Mouse (Mus musculus) C2C12 (cell line): Measurements from ENCODE around the gene Ube2l3. TPM values are rescaled to one million over a fixed set of nuclear protein-coding genes. Genes with fewer than 3 reads are reported as not detected.

Experiments
- H3K27me3 ChIP-seq: one replicate; pipeline ENCODE4 v1.6.1; 2011; ENCODE audit not compliant: control insufficient read depth, insufficient read depth, insufficient read length
- H3K36me3 ChIP-seq: one replicate; pipeline ENCODE4 v1.6.1; 2011; ENCODE audit not compliant: control insufficient read depth, insufficient read depth
- H3K4me3 ChIP-seq: one replicate; pipeline ENCODE4 v1.5.1; 2011; ENCODE audit warnings: mild to moderate bottlenecking, control low read depth; ENCODE audit not compliant: poor library complexity, insufficient read depth, severe bottlenecking
- H3K79me2 ChIP-seq: one replicate; pipeline ENCODE4 v1.6.1; 2011; ENCODE audit not compliant: control insufficient read depth, insufficient read depth
- H3K79me3 ChIP-seq: one replicate; pipeline ENCODE4 v1.6.1; 2011; ENCODE audit warnings: low read depth, control low read depth
- H3ac ChIP-seq: one replicate; pipeline ENCODE3; 2011; ENCODE audit warnings: low read depth; ENCODE audit not compliant: control insufficient read depth, insufficient read length
- CEBPB ChIP-seq: IDR thresholded peaks from one replicate; pipeline ENCODE4 v1.6.1; 2011; ENCODE audit warnings: low read depth, mild to moderate bottlenecking, control low read depth, moderate library complexity
- CTCF ChIP-seq: IDR thresholded peaks from one replicate; pipeline ENCODE4 v1.5.1; 2011; ENCODE audit not compliant: control insufficient read depth, insufficient read depth, insufficient read length
- FOSL1 ChIP-seq: IDR thresholded peaks from one replicate; pipeline ENCODE4 v1.8.0; 2011; ENCODE audit warnings: mild to moderate bottlenecking, low read length; ENCODE audit not compliant: poor library complexity, insufficient read depth, severe bottlenecking
- MAX ChIP-seq: IDR thresholded peaks from one replicate; pipeline ENCODE4 v1.6.1; 2011; ENCODE audit warnings: mild to moderate bottlenecking, control low read depth
- MYOD1 ChIP-seq: IDR thresholded peaks from one replicate; pipeline ENCODE4 v1.6.1; 2011; ENCODE audit warnings: low read depth; ENCODE audit not compliant: control insufficient read depth, insufficient read length
- MYOG ChIP-seq: IDR thresholded peaks from one replicate; pipeline ENCODE4 v1.6.1; 2011; ENCODE audit not compliant: control insufficient read depth, insufficient read length; ENCODE audit errors: extremely low read depth
- USF1 ChIP-seq: IDR thresholded peaks from one replicate; pipeline ENCODE4 v1.6.1; 2011; ENCODE audit warnings: low read depth, mild to moderate bottlenecking, control low read depth, moderate library complexity
- polyA plus RNA-seq: library from polyadenylated mRNA; unstranded; fragments of >200 nt; fragmentation: generic; extraction: Trizol; gene quantifications from one replicate; pipeline ENCODE4 v1.2.1, GENCODE M21; 2012; ENCODE audit warnings: missing spikeins

The Ube2l3 gene
- polyA plus RNA-seq, 1 experiment, result 135 TPM

DNA sequence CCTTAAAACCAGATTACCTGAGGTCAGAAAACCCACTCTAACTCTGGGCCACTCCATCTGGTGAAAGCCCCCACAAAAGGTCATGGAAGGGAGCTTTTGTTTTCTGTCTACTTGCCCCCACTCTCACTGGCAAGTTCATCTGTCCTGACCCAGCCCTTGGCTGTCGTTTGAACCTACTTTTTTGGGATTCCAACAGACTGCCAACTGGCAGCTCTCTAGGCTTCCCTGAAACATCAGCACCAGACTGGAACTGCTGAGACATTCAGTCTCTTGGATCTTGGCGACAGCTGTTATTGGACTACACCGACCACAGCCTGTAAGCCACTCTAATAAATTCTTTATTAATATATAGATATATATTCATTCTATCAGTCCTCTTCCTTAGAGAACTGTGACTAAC is 19.4 kb downstream of the Ube2l3 start:
- H3K79me2 ChIP-seq, result peaks cover 100% of the 10 kb centered on the region
- TF ChIP-seq CEBPB (no peak), FOSL1 (no peak), MYOG (no peak), USF1 (no peak), MAX (no peak)
- no peak overlapping the region for H3ac ChIP-seq
- H3K27me3 ChIP-seq, result no peaks in the 10 kb centered on the region
- H3K36me3 ChIP-seq, result peaks cover 29% of the 10 kb centered on the region
- peaks cover 94% of the 10 kb centered on the region for H3K79me3 ChIP-seq
- no peak overlapping the region for H3K4me3 ChIP-seq

- Histone ChIP-seq H3ac (no peak overlapping the region), H3K36me3 (peaks cover 31% of the 10 kb centered on the region), H3K4me3 (no peak overlapping the region), H3K79me3 (peaks cover 94% of the 10 kb centered on the region), H3K27me3 (no peaks in the 10 kb centered on the region), H3K79me2 (peaks cover 100% of the 10 kb centered on the region)
- TF ChIP-seq USF1, result no peak
- no peak for TF ChIP-seq MAX
- no peak for TF ChIP-seq MYOD1
- no peak for TF ChIP-seq CTCF
- no peak for TF ChIP-seq CEBPB
- no peak for TF ChIP-seq FOSL1
- TF ChIP-seq MYOG, result no peak
These were observed 20.3 kb downstream of the Ube2l3 start for GRCm38 (mm10) chr16:17182136-17182535.

DNA sequence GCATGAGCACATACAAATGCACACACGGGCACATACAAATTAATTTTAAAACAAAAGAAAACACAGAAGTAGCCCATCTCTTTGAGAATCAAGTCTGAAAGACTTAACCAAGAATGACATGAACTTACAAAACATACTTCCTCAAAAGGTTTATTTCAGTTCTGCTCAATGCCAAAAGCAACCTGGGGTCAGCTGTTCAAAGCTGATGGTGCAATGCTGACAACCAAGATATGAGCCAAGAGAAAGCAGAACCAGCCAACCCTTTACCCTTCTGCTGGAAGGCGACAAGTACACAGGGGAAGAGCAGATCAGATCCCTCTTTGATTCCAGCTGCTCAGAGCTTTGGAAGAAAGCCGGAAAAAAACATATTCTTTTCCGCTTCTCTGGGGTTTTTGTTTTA is 21.1 kb downstream of the Ube2l3 start:
- no peak overlapping the region for H3ac ChIP-seq
- peaks cover 93% of the 10 kb centered on the region for H3K79me3 ChIP-seq
- H3K4me3 ChIP-seq, result no peak overlapping the region
- peaks cover 100% of the 10 kb centered on the region for H3K79me2 ChIP-seq
- H3K27me3 ChIP-seq, result no peaks in the 10 kb centered on the region
- TF ChIP-seq USF1 (no peak), CTCF (no peak), CEBPB (no peak), MYOD1 (no peak), MYOG (no peak), MAX (no peak), FOSL1 (no peak)
- H3K36me3 ChIP-seq, result peaks cover 25% of the 10 kb centered on the region

- no peaks in the 10 kb centered on the region for H3K27me3 ChIP-seq
These were observed 22.7 kb downstream of the Ube2l3 start for GRCm38 (mm10) chr16:17179706-17180105.

DNA sequence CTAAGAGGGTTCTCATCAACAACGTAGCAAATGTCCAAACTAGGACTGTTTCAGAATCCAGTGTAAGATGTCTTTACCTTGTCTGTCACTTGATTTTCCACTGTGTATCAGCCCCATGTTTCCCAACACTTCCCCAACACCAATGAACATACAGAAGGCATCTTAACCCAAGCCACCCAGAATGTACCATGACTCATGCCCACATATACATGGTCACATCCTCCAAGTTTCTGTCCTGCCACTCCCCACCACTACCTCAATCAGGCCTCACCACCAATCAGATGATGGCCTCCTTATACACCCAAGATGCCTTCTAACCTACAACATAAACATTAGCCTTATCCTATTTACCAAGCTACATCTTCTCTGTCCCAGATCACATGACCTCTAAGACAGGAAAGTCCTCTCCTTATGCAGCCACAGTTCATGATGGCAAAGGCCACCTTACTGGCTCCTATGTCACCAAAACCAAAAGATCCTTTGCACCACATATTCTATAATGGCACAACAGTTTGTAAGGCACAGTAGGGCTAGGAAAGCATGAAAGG is 24.8 kb downstream of the Ube2l3 start:
- TF ChIP-seq USF1 (no peak), CTCF (no peak), CEBPB (no peak)
- H3ac ChIP-seq, result no peak overlapping the region
- H3K79me2 ChIP-seq, result peaks cover 99% of the 10 kb centered on the region
- H3K4me3 ChIP-seq, result no peak overlapping the region
- H3K36me3 ChIP-seq, result peaks cover 41% of the 10 kb centered on the region
- H3K27me3 ChIP-seq, result no peaks in the 10 kb centered on the region
- H3K79me3 ChIP-seq, result peaks cover 86% of the 10 kb centered on the region

More at GRCm38 (mm10) chr16:17179706-17180105, 22.7 kb downstream of the Ube2l3 start:
- Histone ChIP-seq H3K4me3 (no peak overlapping the region), H3ac (no peak overlapping the region), H3K79me3 (peaks cover 89% of the 10 kb centered on the region), H3K79me2 (peaks cover 100% of the 10 kb centered on the region), H3K36me3 (peaks cover 21% of the 10 kb centered on the region)
- TF ChIP-seq FOSL1 (no peak), CTCF (no peak)

- Histone ChIP-seq H3ac (no peak overlapping the region), H3K36me3 (peaks cover 50% of the 10 kb centered on the region), H3K79me2 (peaks cover 99% of the 10 kb centered on the region), H3K79me3 (peaks cover 78% of the 10 kb centered on the region), H3K4me3 (no peak overlapping the region), H3K27me3 (no peaks in the 10 kb centered on the region)
- TF ChIP-seq FOSL1 (no peak), CEBPB (no peak), MYOG (no peak), MYOD1 (no peak), MAX (no peak), CTCF (no peak), USF1 (no peak)
These were observed 26.7 kb downstream of the Ube2l3 start for GRCm38 (mm10) chr16:17175765-17176164.
